Mouse (Mus musculus) E14TG2a.4 (cell line): ENCODE results near the gene Nxph3.

Source experiments
- CTCF ChIP-seq: conservative IDR thresholded peaks from 2 replicates; pipeline ENCODE4 v1.5.1; 2014; ENCODE audit warnings: low read length
- NANOG ChIP-seq: IDR thresholded peaks from 2 replicates; pipeline ENCODE4 v1.6.1; 2014; ENCODE audit warnings: borderline replicate concordance, low read length, mixed read lengths

DNA sequence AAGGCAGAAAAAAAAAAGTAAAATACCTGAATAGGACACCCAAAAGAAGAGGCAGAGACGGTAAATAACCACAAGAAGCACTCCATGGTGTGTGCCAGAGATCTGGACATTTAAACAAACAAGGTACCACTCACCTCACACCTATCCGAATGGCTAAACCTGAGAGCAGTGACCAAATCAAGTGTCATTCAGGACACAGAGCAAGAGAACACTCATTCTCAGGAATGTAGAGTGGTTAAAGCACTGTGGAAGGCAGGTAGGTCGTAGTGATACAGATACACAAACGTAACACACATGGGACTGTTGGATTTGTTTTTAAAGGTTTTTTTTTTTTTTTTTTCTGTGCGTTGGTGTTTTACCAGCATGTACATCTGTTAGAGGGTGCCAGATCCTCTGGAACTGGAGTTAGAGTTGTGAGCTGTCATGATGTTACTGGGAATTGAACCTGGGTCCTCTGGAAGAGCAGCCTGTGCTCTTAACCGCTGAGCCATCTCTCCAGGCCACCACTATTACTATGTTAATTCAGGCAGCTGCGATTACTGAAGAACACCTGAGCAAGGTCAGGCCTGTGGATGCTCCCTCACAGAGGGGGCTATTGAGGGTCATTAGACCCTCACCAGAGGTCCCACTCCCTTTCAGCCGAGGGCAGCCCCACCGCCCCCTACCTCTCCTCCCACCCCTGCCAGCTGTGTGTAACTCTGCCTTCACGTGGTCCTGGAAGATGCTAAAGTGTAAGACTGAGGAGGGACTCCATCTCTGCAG is 31.8 kb upstream of the Nxph3 start:
- no peak for TF ChIP-seq CTCF
- no peak for TF ChIP-seq NANOG
